Mouse (Mus musculus): ENCODE measurements around the gene Dok3.

Dok3 gene

GRCm38 (mm10) chr13:55478036-55478435 lies 51.1 kb downstream of the Dok3 start:
- CTCF ChIA-PET, result no interaction called here

DNA sequence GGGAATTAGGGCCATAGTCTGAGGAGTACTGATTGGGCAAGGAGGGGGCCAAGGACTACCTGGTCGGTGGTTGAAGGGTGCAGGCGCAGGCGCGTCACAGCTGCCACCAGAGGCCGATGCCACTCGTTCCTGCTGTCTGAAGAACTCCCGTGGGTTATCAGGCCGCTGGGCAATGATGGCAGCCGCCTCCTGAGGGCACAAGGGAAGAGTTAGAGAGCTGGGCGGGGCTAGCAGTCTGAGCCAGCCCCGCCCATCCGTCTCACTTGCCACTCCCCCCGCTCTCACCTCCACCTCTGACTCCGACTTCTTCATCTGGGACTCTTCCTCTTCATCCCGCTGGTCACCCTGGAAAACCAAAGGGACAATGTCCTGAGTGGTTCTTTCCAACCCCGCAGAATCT lies 51.6 kb downstream of the Dok3 start:
- CTCF ChIA-PET, result no interaction called here

DNA sequence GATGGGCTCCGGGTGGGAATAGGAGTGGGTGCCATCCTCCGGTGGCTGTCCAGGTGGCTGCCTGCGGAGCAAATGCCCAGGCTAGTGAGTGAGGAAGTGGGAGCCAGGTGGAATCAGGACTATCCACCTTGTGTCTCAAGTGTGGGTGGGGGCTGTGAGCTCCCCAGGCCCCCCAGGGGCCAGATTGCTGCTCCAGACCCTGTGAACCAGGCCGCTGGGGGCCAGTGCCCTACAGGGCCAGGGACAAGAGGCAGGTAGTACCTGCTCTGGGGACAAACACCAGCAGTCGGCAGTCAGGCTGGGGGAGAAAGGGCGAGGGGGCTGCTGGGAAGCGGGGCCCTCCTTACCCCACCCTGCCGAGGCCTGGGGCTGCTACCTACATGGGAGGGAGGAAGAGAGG lies 52.8 kb downstream of the Dok3 start:
- CTCF ChIA-PET, result no interaction called here

DNA sequence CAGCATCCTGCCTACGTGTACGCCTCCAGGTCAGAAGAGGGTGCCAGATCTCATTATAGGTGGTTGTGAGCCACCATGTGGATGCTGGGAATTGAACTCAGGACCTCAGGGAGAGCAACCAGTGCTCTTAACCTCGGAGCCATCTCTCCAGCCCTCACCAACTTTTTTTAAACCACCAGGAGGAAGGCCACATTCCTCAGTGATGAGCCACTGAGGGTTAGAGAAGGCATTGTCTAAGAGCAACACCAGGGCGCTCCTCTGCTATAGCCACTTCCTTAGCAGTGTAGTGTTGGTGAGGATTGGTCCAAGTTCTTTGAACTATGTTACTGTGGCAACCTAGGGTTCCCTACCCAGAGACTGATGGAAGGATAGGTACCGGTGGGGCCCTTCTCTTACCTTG lies 53.3 kb downstream of the Dok3 start:
- CTCF ChIA-PET, result no interaction called here

DNA sequence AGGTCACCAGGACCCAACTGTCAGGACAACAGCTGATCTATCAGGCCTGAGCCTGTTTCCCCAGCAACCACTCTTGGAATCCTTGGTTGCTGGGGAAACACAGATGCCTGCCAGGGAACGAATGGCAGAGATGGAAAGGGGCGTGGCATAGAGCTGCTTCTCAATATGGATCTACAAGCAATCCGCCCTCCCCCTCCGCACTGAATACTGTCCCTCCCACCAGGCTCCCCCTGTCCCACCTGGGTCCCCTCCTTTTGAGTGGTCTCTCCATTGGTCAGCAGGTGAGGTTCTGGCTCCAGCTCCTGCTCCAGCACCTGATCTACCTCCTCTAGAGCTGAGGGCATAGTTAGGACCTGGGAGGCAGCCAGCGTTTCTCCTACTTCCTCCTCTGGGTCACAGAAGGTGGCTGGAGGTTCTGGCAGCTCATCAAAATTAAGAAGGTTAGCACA lies 54.5 kb downstream of the Dok3 start:
- CTCF ChIA-PET, result no interaction called here

- CTCF ChIA-PET, result no interaction called here
These were observed 55.1 kb downstream of the Dok3 start for GRCm38 (mm10) chr13:55473961-55474360.
